Mouse (Mus musculus) small intestine, adult 2 months (tissue): ENCODE measurements around the gene Dlg2. TPM values are rescaled to one million over a fixed set of nuclear protein-coding genes. Genes with fewer than 3 reads are reported as not detected.

Source experiments
- H3K27ac ChIP-seq: fragments of 200-500 bp; 2 replicates; pipeline ENCODE4 v1.5.1; 2012; ENCODE audit warnings: low read depth, low read length, control low read depth, inconsistent platforms; ENCODE audit not compliant: insufficient read depth
- H3K27me3 ChIP-seq: fragments of 200-500 bp; 2 replicates; pipeline ENCODE4 v1.6.1; 2012; ENCODE audit warnings: mild to moderate bottlenecking, moderate library complexity, low read length, inconsistent platforms; ENCODE audit not compliant: control insufficient read depth, insufficient read depth
- H3K36me3 ChIP-seq: fragments of 200-500 bp; 2 replicates; pipeline ENCODE4 v1.6.1; 2012; ENCODE audit warnings: mild to moderate bottlenecking, low read length, control low read depth, inconsistent platforms; ENCODE audit not compliant: control insufficient read depth, insufficient read depth
- H3K4me1 ChIP-seq: fragments of 200-500 bp; 2 replicates; pipeline ENCODE4 v1.6.1; 2012; ENCODE audit warnings: low read length, inconsistent platforms, mixed read lengths; ENCODE audit not compliant: control insufficient read depth, insufficient read depth, insufficient read length
- H3K4me3 ChIP-seq: fragments of 200-500 bp; 2 replicates; pipeline ENCODE4 v1.5.1; 2012; ENCODE audit warnings: low read depth, mild to moderate bottlenecking, control low read depth, inconsistent platforms, low read length, moderate library complexity
- CTCF ChIP-seq: fragments of 200-500 bp; IDR thresholded peaks from 2 replicates; pipeline ENCODE4 v1.5.1; 2012; ENCODE audit warnings: low read depth, mild to moderate bottlenecking, control low read depth, inconsistent platforms, low read length, moderate library complexity, mixed read lengths; ENCODE audit not compliant: insufficient replicate concordance, insufficient read length; ENCODE audit errors: extremely low read depth
- POLR2A ChIP-seq: fragments of 200-500 bp; IDR thresholded peaks from 2 replicates; pipeline ENCODE4 v1.6.1; 2012; ENCODE audit warnings: low read depth, mild to moderate bottlenecking, control low read depth, inconsistent platforms, low read length, moderate library complexity
- WGBS: fragments of 180-500 bp; shearing (Covaris S2); methylation state at CpG from one replicate; pipeline ENCODE4 v1.1.7; 2018; 5-methylcytosine and 5-hydroxymethylcytosine counted together
- polyA plus RNA-seq: library from polyadenylated mRNA; depleted of rRNA; stranded (reverse); fragments of >200 nt; gene quantifications from 2 replicates; pipeline ENCODE4 v1.2.3, GENCODE M21; 2012

Dlg2 gene
- polyA plus RNA-seq, 1 experiment: 0.38 TPM

- H3K27me3 ChIP-seq: no peaks in the 10 kb centered on the region
- WGBS: 1% methylated on average over 120 of the region's 123 CpGs
- peak overlapping the region; percentile 95 for H3K4me3 ChIP-seq
- H3K4me1 ChIP-seq: 0 out of 2 replicates have a peak, but pooled peaks cover 3% of the 10 kb centered on the region
- H3K27ac ChIP-seq: peak overlapping the region; percentile 89
- H3K36me3 ChIP-seq: peaks cover 13% of the 10 kb centered on the region
- TF ChIP-seq CTCF (no peak; the same call in 1 of the 2 replicates), POLR2A (no peak)
Measured at GRCm38 (mm10) chr7:90443101-90444091, 33.1 kb upstream of the Dlg2 start.

DNA sequence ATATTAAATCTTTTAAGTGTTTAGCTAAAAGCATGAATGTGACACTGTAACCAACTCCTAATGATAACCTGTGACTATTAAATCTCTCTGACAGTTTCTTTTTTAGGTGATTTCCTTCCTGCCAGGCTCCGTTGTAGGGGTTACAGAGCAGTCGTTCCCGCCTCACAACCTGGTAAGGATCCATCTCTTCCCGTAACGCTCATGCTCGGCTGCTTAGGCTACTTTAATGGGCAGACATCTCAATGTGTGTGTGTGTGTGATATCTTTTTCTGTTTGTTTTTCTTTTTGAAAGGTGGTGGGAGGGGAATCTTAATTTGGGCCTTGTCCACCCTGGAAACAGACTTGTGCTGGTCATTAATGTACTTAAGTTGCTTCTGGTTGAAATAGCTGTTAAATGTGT is 32.3 kb upstream of the Dlg2 start:
- WGBS: under 1% methylated on average over 6 of the region's 6 CpGs
- no peak overlapping the region for H3K27ac ChIP-seq

DNA sequence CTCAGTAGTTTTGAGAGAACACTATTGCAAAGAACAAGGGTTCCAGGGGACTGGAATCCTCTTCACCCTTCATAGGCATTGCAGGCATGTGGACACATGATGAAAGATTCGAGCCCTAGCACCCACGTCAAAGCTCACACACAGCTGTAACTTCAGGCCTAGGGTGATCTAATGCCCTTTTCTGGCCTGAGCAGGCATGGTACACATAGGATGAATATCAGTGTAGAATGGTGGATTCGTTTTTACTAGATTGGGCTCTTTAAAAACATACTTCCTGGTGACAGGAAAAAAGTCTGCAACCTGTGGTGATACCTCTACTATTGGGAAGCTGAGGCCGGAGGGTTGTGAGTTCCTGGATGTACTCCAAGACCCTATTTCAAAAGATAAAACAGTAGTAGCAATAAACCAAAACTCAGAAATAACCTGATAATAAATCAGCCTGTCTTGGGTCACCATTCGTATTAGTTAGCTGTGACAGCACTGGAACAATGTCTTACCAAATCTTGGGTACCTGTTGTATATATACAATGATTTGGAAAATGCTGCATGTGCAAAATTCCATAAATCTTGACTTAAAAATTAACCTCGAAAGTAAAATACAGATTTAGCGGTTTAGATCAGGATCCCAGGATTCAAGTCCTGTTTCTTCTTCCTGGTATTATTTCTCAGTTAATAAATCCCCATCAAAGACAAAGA is 20.2 kb upstream of the Dlg2 start:
- Histone ChIP-seq H3K4me1 (peaks cover 8% of the 10 kb centered on the region), H3K27ac (no peak overlapping the region; the same call in 1 of the 2 replicates), H3K4me3 (peak overlapping the region; percentile 81; the same call in 1 of the 2 replicates), H3K36me3 (peaks cover 18% of the 10 kb centered on the region), H3K27me3 (no peaks in the 10 kb centered on the region)
- 3% methylated on average over 7 of the region's 7 CpGs for WGBS
- TF ChIP-seq CTCF: no peak
- no peak for TF ChIP-seq POLR2A

More for the DNA sequence above, 32.3 kb upstream of the Dlg2 start:
- peak overlapping the region; percentile 95 for H3K4me3 ChIP-seq
- no peaks in the 10 kb centered on the region for H3K27me3 ChIP-seq
- H3K4me1 ChIP-seq: 0 out of 2 replicates have a peak, but pooled peaks cover 3% of the 10 kb centered on the region
- no peak for TF ChIP-seq POLR2A
- TF ChIP-seq CTCF: no peak
- peaks cover 15% of the 10 kb centered on the region for H3K36me3 ChIP-seq

DNA sequence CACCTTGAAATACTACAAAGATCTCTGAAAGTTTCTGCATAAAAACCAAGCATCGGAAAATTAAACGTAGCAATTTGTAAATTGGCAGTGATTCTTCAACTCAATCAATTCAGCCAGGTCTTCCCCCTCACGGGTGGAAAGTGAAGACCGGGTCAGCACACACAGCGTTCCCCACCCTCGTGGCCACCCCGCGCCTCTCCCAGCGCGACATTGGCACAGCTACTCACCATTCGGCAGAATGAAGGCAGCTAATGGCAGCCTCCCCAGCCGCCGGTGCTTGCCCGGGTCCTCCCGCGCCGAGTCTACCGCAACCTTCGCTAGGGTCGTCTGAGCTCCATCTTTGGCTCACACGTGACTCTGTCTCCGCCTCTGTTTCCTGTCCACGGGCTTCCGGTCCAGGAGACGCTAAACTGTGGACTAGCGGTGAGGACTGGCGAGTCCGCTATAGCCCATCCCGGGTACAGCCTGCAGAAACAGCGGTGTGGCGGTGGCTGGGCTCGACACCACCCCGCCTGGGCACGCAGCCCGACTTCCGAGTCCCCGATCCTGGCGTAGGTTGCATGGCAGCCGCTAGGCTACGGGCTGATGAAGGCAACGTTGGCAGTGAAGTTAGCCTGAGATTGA is 19.5 kb upstream of the Dlg2 start, which contains the start of gene Tmem126a:
Tmem126a (minus strand) TSS at position 385 of the 624 bp plus-strand sequence.
- peaks cover 14% of the 10 kb centered on the region for H3K36me3 ChIP-seq
- H3K27me3 ChIP-seq: no peaks in the 10 kb centered on the region
- WGBS: under 1% methylated on average over 41 of the region's 41 CpGs
- peak within 1 kb of the TSS; percentile 81 for H3K4me3 ChIP-seq
- peaks cover 8% of the 10 kb centered on the region for H3K4me1 ChIP-seq
- TF ChIP-seq POLR2A: peak; percentile 75
- TF ChIP-seq CTCF: 0 out of 2 replicates have a peak, but pooled peaks have one; percentile 22
- H3K27ac ChIP-seq: peak within 1 kb of the TSS; percentile 79

- H3K27ac ChIP-seq: peak overlapping the region; percentile 79
- H3K4me1 ChIP-seq: peaks cover 8% of the 10 kb centered on the region
- TF ChIP-seq CTCF: 0 out of 2 replicates have a peak, but pooled peaks have one; percentile 3
- TF ChIP-seq POLR2A: no peak
- H3K4me3 ChIP-seq: peak overlapping the region; percentile 81
- WGBS: 8% methylated on average over 10 of the region's 10 CpGs
- H3K36me3 ChIP-seq: peaks cover 11% of the 10 kb centered on the region
- H3K27me3 ChIP-seq: no peaks in the 10 kb centered on the region
Measured at GRCm38 (mm10) chr7:90457517-90457916, 19.0 kb upstream of the Dlg2 start.

GRCm38 (mm10) chr7:90460330-90460729 is 16.1 kb upstream of the Dlg2 start:
- TF ChIP-seq POLR2A: no peak
- H3K27ac ChIP-seq: no peak overlapping the region
- no peaks in the 10 kb centered on the region for H3K36me3 ChIP-seq
- no peaks in the 10 kb centered on the region for H3K27me3 ChIP-seq
- WGBS: 42% methylated on average over 10 of the region's 10 CpGs
- H3K4me1 ChIP-seq: peaks cover 10% of the 10 kb centered on the region; the same call in 1 of the 2 replicates
- H3K4me3 ChIP-seq: no peak overlapping the region
